Mouse (Mus musculus) adipocyte (in vitro differentiated cells): ENCODE measurements at regions not wholly inside any gene's neighbourhood (a gene's known extent, or its start where the extent isn't known, plus 50 kb on each side); places are given as distances from the start of the nearest gene placed in this dataset.

Source experiments
- DNase-seq: peaks from one replicate; pipeline ENCODE4 v3.0.0-alpha.2; 2016; ENCODE audit warnings: low spot score

DNA sequence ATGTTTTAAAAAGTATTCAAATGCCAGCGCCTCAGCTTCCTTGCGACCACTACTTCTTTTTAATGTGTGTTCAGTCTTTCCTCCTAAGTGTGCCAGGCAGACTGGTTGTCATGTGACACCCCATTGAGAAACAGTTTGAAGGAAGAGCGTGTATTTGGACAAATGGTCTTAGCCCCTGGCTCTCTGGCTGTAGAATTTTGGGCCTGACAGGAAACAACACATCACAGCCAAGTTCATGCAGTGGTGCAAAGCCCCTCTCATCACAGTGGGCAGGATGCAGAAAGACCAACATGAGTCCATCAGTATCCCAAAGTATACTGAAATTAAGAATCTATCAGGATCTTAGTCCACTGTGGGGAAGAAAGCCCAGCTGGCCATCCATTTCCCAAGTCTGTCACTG lies 605.6 kb upstream of the Intu start:
- DNase-seq, result no peak

DNA sequence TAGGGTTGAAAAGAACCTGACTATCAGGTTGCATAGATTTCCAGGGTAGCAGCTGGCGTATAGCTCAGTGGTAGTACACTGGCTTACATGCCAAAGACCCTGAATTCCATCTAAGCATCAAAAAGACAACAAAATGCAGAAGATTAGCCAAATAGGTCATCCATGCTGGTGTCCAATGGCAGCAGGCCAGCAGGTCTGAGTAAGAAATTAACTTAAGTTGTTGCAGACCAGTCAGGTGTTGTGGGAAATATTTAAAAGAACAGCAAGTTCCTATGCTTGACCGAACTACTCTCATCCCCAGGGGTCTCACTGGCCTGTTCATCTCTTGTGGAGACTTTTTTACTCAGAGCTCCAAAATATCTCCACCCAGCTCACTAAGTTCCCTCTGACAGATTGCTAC lies 602.7 kb upstream of the Intu start:
- DNase-seq, result no peak

DNA sequence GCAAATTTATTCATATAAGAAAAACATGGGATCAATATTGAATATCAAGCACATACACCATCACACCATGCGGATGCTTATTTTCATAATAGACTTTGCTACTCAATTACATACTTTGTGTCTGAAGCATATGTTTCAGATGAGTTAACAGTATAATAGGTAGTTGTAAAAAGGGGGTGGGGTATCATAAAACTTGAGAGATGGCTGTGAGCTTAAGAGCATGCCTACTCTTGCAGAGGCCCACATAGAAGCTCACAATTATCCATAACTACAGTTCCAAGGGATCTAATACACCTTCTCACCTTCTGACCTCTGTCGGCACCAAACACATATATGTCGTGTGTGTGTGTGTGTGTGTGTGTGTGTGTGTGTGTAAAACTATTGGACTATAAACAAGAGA lies 597.7 kb upstream of the Intu start:
- DNase-seq, result no peak

DNA sequence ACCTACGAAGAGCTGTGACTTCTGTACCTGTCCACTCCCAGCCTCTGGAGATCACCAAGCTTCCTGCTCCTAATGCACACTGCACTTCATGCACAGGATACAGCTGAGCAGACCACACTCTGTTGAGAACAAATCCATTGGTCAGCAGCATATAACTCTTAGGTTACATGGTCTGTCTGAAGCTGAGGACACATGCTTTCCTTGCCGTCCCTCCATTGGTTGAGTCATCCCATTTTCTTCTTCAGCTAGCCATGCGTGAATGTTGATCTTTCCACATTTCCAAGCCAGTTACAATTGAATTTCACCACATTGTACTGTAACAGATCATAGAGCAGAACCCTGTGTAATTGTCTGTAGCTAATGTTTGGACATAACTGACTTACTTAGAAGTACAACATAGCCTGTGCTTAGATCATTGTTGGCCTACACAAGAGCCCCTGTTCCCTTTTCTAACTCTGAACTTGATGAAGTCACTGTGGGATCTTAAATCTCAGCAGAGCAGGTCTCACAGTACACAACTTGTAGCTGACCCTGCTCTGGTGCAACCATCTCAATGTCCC lies 593.3 kb upstream of the Intu start:
- DNase-seq, result no peak

DNA sequence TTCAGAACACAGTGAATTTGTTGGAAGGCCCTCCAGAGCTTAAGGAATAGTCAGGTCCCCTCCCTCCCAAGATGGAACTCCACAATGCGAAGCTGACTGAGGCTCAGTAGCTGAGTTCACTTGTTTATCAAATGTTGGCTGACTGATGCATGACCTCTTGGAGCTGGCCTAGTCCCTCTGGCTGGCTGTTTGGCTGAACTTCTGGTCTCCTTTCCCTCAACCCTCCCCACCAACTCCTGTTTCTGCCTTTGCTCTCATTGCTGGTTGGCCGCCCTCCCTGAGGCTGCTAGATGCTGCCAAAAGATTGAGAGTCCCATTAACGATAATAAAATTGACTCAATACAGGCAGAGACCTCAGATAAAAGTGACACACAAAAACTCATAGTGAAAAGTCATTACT lies 586.5 kb upstream of the Intu start:
- peak; percentile 83 for DNase-seq

DNA sequence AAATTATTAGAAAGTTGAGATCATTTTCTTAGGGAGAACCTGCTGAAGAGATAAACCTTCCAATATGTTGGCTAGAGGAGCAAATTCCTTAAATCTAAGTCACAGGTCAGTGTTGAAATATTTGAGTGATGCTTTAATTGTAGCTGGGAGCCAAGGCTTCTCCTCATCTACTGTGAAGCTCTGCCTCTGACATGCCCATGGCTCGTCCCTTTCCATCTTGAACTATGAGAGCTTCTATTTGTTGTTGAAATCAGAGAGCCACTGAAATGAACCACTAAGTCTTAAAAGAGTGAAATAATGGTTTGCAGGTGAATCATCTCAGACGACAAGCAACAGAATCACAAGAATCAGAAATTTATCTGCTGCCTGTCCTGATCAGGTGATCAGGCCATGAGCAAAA lies 579.0 kb upstream of the Intu start:
- no peak for DNase-seq

DNA sequence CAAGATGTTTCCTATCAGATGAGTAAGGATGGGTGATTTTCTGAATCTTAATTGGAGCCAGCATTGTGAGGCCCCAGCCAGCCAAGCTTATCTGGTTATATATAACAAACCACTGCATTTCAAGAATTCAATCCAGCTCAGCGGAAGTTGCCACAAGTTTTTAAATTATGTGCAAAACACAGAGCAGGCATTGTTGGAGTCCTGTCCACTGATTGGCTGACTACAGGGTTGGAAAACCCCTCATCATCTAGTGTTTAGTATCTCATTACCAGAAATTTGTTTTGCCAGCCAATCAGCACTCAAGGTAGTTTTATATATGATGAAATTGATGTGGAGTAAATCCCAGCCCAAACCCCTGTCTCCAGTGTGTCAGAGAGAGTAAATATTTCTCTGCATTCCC lies 578.5 kb upstream of the Intu start:
- DNase-seq, result no peak

DNA sequence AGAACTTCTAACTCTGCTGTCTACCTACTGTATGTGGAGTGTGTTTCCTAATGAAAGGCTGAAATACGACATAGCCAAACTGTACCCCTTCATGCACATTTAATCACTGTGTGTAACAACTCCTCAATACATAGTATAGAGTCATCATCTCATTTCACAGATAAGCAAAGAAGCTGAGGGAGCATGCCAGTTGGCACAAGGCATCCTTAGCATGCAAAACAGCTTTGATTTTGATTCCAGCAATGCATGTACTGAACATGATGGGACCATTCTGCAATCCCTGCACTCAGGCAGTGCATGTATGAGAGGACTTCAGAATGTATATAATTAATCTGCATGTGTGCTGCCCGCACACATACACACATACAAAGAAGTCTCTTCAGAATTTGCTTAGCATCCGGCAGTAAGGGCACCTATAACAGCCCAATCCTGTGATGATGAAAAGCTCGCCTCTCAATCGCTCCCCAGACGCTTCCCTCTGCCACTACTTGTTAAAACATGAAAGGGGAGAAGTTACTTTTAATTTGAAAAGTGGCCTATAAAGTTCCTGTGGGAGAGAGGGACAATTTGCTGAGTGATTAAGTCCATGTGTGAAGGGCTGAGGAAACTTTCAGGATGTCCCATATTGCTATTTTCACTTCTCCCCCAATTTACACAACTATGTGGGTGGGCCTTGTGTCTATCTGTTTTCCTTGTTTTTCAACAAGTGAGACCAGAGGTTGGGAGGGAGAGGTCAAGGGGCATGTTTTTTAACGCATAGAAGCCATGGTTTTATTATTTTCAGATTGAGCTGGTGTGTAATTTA lies 569.0 kb upstream of the Intu start:
- no peak for DNase-seq

DNA sequence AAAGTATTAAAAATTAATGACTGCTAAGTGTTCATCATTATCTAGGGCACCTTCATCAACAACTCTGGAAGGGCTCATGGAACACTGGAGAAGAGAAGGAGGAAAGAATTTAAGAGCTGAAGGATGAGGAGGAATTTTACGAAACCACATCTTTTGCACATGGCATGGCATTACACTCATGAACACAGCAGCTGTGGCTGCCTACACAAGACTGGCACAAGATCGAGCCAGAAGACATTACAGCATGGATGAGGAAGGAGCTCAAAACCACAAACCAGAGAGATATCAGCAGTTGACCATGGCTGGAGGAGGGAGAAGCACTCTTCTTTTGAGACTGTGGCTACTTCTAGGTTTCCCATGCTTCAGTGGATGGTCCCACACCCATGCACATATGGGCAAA lies 565.7 kb upstream of the Intu start:
- no peak for DNase-seq

DNA sequence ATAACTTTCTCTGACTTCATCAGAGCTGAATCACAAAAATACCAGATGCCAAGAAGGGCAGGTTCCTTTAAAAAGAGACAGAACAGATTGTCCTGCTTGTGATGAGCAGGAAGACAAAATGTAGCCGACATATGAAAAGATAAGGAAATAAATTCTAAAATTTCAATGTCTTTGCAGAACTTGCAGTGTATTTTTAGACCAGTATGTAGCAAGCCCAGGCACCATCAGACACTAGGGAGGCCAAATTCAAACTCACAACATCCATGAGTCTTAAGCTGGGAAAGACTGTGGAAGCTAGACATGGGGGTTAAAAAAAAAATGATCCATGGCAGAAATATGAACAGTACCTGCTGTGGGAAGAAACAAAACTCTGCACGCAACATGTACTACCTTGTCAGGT lies 564.7 kb upstream of the Intu start:
- no peak for DNase-seq

DNA sequence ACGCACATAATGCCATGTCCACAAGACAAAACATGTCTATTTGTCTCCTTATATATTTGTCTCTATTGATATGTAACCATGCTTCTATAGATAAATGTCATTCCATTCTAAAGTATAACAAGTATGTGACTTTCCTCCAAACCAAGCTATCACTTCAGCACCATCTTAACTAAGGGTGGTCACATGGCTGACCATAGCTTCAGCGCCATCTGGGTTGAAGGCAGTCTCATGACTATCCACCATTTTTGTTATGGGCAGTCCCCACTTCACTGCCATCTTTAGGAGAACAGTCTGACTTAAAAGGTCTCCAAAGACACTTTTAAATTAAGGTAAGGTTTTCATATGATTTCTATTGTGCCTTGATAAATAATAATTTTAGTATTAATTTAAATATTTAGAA lies 554.1 kb upstream of the Intu start:
- no peak for DNase-seq

DNA sequence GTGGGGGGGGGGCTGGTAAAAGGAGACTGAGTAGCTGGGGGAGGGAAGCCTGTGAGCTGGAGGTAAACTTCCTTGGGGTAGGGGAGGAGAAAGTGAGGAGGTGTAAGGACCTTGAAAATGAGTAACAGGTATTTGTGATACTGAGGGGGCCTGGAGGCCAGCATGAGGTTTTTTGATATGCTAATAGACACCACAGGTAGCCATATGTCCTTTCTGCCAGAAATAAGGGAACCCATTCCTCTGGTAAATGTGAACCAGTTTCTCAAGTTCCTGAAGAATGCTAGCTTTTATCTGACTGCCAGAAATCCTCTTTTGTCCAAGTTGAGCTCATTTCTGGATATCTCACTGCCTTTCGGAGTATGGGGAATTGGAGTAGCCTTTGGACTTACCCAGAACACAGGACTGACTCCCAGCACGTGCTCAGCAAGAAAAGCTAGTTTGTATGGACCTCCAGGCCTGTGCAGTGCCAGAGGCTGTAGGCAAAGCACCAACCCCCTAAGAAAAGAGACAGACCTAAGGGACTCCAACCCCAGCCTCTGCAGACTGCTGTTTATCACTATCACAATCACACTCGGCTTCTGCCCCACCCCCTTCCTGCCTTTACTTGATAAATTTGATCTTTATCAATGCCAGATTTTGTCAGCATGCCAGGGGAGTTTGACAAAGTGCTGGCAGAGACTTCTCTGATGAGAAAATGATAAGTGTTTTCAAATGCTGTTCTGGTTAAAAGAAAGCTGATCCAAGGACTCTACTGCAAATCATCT lies 552.0 kb upstream of the Intu start:
- DNase-seq, result no peak

DNA sequence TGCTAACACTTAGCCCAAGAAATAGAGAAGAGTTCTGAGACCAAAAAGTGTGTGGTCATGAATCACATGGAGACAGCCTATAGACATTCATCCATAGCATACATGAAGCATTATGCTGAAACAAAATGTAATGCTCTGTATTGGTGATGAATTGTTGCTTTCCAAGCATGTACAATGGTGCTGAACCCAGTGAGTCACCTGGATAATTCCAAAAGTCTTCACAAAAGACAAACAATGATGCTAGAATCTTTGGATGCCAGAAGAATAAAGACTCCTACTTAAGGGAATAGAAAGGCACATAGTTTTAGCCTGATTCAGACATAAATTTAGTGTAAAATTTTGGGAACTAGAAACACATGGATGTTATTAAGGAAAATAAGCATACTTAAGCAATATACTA lies 548.4 kb upstream of the Intu start:
- no peak for DNase-seq

DNA sequence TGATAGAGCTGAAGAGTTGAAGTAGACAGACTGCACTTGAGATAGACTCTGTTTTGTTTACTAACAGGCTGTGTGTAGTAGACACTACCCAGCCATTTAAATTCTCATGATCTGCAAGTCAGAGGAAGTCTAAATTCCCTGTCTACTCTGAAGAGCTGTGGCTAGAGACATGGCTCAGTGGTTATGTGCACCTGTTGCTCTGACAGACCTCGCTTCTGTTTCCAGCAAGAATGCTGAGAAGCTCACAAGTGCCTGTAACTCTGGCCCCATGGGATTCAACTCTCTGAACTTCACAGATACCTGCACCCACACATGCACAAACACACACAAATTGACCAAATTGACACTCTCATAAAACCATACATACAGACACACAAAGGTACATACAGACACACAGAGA lies 543.4 kb upstream of the Intu start:
- no peak for DNase-seq

DNA sequence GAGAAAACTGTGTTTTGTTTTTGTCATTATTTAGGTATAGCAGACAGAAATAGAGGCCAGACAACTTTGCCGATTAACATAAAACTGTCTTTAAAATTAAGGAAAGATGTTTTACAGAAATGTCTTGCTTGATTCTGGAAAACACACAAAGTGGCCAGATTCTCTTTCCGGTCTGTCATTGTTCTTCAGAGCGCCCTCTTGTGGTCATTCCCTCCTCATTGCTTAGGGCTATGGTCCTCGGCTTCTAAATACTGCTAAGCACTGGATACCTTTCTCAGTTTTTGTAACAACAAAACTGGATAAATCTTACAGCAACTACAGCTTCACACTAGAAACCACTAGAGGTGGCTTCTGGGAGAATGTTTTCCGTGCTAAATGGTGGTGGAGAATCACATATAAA lies 532.5 kb upstream of the Intu start:
- DNase-seq, result peak; percentile 63

DNA sequence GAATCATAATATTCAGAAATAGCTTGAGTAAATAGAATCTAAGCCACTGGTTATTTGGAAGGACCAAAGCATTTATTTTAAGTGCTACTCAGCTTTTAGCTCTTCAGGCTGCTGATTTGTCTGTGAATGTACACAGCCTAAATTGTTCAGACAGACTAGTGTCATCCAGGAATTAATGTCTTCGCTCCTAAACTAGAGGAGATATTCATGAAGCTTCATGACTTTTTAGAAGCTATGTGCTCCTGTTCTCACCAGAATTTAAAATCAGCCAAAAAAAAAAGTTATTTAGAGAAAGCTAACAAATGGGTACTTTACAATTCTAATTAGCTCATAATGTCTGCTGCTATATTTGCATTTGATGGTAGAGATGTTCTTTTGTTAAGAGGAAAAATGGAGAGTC lies 531.2 kb upstream of the Intu start:
- DNase-seq, result no peak

DNA sequence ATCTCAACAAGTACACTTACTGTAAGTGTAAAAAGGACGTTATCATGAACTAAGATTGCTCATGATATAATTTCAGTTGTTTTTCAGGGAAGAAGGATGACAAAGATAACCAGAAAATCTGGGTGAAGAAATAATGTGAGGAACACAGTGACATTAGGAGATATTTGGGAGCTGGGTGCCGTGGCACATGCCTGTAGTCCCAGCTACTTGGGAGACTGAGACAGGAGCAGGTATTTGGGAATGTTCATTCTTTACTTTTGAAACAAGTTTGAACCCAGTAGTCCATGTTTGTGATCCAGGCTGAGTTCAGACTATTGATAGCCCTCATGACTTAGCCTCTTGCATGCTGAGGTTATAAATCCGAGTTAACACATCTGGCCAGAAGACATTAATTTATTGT lies 528.2 kb upstream of the Intu start:
- no peak for DNase-seq

DNA sequence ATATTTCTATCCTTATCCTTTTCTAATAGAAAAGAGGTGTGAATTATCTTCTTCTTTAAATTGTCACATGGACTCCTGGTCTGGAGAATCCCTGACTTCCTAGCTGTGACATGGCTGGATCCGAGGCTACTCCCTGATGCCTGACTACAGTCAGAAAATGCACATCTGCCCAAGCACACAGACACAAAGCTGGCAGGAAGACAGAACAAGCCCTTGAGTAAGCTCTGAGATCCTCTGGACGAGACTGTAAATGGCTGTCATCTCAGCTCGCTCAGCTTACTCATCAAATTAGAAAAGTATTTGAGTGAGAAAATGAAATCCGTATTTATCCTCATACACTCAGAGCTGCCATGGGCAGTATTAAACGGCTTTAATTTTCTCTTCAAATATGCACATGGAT lies 521.0 kb upstream of the Intu start:
- peak; percentile 17 for DNase-seq

DNA sequence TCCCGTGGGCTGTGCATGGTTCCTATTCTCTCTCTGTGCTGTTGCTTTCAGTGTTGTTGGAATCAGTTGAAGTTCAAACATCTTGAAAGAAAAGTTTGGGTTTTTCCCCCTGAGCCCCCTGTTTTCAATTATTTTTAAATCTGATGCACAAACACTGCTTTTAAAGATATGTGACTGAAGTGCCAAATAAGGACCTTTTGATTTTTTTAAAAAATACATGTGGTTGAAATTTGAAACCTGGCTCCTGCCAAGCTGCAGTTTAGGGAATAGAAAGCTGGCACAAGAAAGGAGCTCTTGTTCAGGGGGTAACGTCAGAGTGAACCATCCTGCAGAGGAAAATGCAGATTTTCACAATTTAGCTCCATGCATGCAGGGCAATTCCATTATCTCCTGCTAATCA lies 509.4 kb upstream of the Intu start:
- DNase-seq, result peak; percentile 36

DNA sequence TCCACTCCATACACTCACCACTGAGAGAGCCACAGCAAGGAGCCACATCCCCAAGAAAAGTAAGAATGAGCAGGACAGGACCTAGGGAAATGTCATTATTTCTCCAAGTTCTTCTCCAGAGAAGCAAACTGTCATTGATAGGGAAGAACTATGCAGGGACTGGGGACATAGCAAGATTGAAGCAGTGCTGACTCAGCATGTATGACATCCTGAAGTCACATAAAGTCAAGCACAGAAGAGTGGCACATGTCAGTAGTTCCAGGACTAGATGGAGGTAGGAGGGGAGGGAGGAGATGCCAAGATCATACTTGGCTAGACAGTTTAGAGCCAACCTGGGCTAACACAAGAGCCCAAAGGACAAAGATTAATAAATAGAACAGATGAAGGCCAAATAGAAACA lies 503.4 kb upstream of the Intu start:
- DNase-seq, result no peak

DNA sequence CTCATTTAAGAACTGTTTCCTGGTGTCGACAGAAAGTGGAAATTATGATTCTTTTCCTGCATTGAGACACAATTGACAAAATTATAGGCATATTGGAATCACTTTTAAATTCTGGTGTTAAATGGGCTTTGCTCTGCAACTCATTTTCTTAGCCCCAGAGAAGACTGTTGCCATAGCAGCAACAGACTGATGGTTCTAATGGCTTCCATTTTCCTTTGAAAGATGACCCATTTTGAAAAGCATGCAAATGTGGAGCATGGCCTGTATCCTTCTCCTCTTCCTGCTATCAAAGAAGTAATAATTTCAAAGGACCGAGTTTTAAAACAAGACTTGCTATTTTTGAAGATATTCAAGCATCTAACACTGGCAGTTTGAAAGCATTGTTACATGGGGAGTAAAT lies 494.9 kb upstream of the Intu start:
- DNase-seq, result no peak

DNA sequence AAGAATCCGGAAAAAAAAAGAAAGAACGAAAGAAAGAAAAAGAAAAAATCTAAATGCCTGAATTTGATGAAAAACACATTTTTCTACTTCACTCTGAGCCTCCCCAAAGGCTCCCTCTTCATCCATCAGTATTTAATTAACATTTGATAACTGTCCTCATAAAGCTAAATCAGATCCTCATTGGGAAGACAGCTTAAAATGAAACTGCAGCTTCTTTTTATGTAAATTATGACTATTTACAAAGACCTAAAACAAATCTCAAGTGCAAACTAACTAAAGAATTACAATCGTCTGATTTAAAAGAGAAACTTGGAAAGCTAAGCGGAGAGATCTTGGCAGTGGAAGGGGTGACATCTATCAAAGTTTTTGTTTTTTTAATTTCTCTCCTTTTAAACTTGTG lies 481.4 kb upstream of the Intu start:
- DNase-seq, result no peak

DNA sequence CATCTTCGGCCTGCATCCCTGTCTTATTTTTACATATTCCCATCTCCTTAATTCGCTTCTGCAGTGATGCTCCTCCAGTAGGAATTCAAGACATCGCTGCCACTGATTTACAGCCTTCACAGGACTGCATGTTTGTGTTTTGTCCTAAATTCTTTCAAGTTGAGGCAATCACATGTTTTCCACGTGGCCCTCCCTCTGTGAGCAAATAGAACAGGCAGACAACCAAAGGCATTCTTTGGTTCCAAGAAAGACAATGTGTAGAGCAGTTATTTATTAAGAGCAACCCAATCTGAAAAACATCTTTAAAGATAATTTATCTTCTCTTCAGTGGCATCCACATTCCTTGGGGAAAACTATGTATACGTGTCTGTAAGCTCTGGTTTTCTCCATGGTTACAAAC lies 472.8 kb upstream of the Intu start:
- DNase-seq, result peak; percentile 5
